Mouse (Mus musculus) thymus, adult 2 months (tissue): ENCODE data around the gene Aktip. TPM values are rescaled to one million over a fixed set of nuclear protein-coding genes. Genes with fewer than 3 reads are reported as not detected.

ENCODE experiments used
- DNase-seq: peaks from one replicate; pipeline ENCODE4 v3.0.0; 2021
- H3K27ac ChIP-seq: fragments of 200-500 bp; 2 replicates; pipeline ENCODE4 v1.5.1; 2012; ENCODE audit warnings: low read length, control low read depth; ENCODE audit not compliant: control insufficient read depth, insufficient read depth
- H3K27me3 ChIP-seq: fragments of 200-500 bp; 2 replicates; pipeline ENCODE4 v1.6.1; 2012; ENCODE audit warnings: mild to moderate bottlenecking, low read length, moderate library complexity, mixed read lengths; ENCODE audit not compliant: control insufficient read depth, insufficient read depth
- H3K36me3 ChIP-seq: fragments of 200-500 bp; 2 replicates; pipeline ENCODE4 v1.6.1; 2012; ENCODE audit warnings: mild to moderate bottlenecking, low read length, moderate library complexity; ENCODE audit not compliant: control insufficient read depth, insufficient read depth
- H3K4me1 ChIP-seq: fragments of 200-500 bp; replicated peaks from 2 replicates; pipeline ENCODE4 v1.6.1; 2012; ENCODE audit warnings: low read length; ENCODE audit not compliant: control insufficient read depth, insufficient read depth
- H3K4me3 ChIP-seq: fragments of 200-500 bp; 2 replicates; pipeline ENCODE4 v1.5.1; 2012; ENCODE audit warnings: mild to moderate bottlenecking, low read length, control low read depth, moderate library complexity; ENCODE audit not compliant: control insufficient read depth, insufficient read depth
- CTCF ChIP-seq: fragments of 200-500 bp; IDR thresholded peaks from 2 replicates; pipeline ENCODE4 v1.5.1; 2012; ENCODE audit warnings: mild to moderate bottlenecking, control low read depth, low read length, moderate library complexity, borderline replicate concordance; ENCODE audit not compliant: control insufficient read depth, poor library complexity, insufficient read depth; ENCODE audit errors: extremely low read depth
- POLR2A ChIP-seq: fragments of 200-500 bp; IDR thresholded peaks from 2 replicates; pipeline ENCODE4 v1.6.1; 2012; ENCODE audit warnings: mild to moderate bottlenecking, low read length, control low read depth, moderate library complexity; ENCODE audit not compliant: control insufficient read depth, poor library complexity, insufficient read depth; ENCODE audit errors: extremely low read depth
- WGBS: fragments of 180-500 bp; shearing (Covaris S2); methylation state at CpG from one replicate; pipeline ENCODE4 v1.1.7; 2018; 5-methylcytosine and 5-hydroxymethylcytosine counted together
- polyA plus RNA-seq: library from polyadenylated mRNA; depleted of rRNA; stranded (reverse); fragments of >200 nt; gene quantifications from 2 replicates; pipeline ENCODE4 v1.2.3, GENCODE M21; 2012

Gene Aktip
- polyA plus RNA-seq, 1 experiment: 25.0 TPM

DNA sequence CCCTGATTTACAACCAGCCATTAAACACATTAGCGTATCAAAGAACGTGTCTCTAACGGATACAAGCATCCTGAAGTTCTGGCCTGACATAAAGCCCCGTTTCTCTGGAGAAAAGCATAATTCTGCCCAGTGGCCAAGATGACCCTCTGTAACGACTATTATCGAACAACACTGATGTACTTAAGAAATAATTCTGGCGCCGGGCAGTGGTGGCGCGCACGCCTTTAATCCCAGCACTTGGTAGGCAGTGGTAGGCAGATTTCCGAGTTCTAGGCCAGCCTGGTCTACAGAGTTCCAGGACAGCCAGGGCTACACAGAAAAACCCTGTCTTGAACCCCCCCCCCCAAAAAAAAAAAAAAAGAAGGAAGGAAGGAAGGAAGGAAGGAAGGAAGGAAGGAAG, 65.1 kb downstream of the Aktip start:
- H3K4me1 ChIP-seq: peaks cover 5% of the 10 kb centered on the region
- no peaks in the 10 kb centered on the region for H3K36me3 ChIP-seq
- H3K27ac ChIP-seq: no peak overlapping the region
- no peak for DNase-seq
- WGBS: 83% methylated on average over 12 of the region's 12 CpGs
- H3K27me3 ChIP-seq: no peaks in the 10 kb centered on the region
- TF ChIP-seq POLR2A (no peak), CTCF (no peak)
- no peak overlapping the region for H3K4me3 ChIP-seq

- under 1% methylated on average over 24 of the region's 24 CpGs for WGBS
- no peaks in the 10 kb centered on the region; the same call in 1 of the 2 replicates for H3K36me3 ChIP-seq
- H3K4me1 ChIP-seq: peaks cover 5% of the 10 kb centered on the region
- TF ChIP-seq POLR2A: peak; percentile 32; the same call in 1 of the 2 replicates
- TF ChIP-seq CTCF: peak; percentile 51
- H3K27ac ChIP-seq: no peak overlapping the region
- H3K27me3 ChIP-seq: no peaks in the 10 kb centered on the region
- H3K4me3 ChIP-seq: peak overlapping the region; percentile 48
- DNase-seq: peak; percentile 97
Observed at GRCm38 (mm10) chr8:91134070-91134475, 65.7 kb downstream of the Aktip start.

GRCm38 (mm10) chr8:91133441-91134069, 66.2 kb downstream of the Aktip start:
- DNase-seq: no peak
- H3K27ac ChIP-seq: no peak overlapping the region
- H3K27me3 ChIP-seq: no peaks in the 10 kb centered on the region
- under 1% methylated on average over 58 of the region's 58 CpGs for WGBS
- H3K36me3 ChIP-seq: peaks cover 1% of the 10 kb centered on the region
- peaks cover 5% of the 10 kb centered on the region for H3K4me1 ChIP-seq
- TF ChIP-seq POLR2A (no peak), CTCF (no peak)
- H3K4me3 ChIP-seq: peak overlapping the region; percentile 84

GRCm38 (mm10) chr8:91132731-91133130, 67.0 kb downstream of the Aktip start:
- no peaks in the 10 kb centered on the region for H3K27me3 ChIP-seq
- H3K4me1 ChIP-seq: peaks cover 5% of the 10 kb centered on the region
- DNase-seq: no peak
- no peak overlapping the region for H3K27ac ChIP-seq
- H3K4me3 ChIP-seq: no peak overlapping the region
- no peak for TF ChIP-seq CTCF
- no peak for TF ChIP-seq POLR2A
- 78% methylated on average over 4 of the region's 4 CpGs for WGBS
- peaks cover 10% of the 10 kb centered on the region for H3K36me3 ChIP-seq

GRCm38 (mm10) chr8:91126786-91127185, 73.0 kb downstream of the Aktip start:
- TF ChIP-seq CTCF (no peak), POLR2A (no peak)

GRCm38 (mm10) chr8:91124315-91124714, 75.5 kb downstream of the Aktip start:
- Histone ChIP-seq H3K36me3 (peaks cover 86% of the 10 kb centered on the region), H3K27ac (no peak overlapping the region), H3K4me1 (no peaks in the 10 kb centered on the region), H3K27me3 (no peaks in the 10 kb centered on the region), H3K4me3 (no peak overlapping the region)
- no peak for DNase-seq
- TF ChIP-seq POLR2A (no peak), CTCF (no peak)
- 99% methylated on average over 5 of the region's 5 CpGs for WGBS

More at GRCm38 (mm10) chr8:91126786-91127185, 73.0 kb downstream of the Aktip start:
- 97% methylated on average over 8 of the region's 8 CpGs for WGBS
- DNase-seq: no peak
- Histone ChIP-seq H3K27me3 (no peaks in the 10 kb centered on the region), H3K27ac (no peak overlapping the region), H3K4me1 (no peaks in the 10 kb centered on the region), H3K4me3 (no peak overlapping the region), H3K36me3 (peaks cover 64% of the 10 kb centered on the region)
